Mouse (Mus musculus): ENCODE results near the gene Gjc1. TPM values are rescaled to one million over a fixed set of nuclear protein-coding genes. Genes with fewer than 3 reads are reported as not detected.
A peak's percentile ranks its signal among the peaks of the same experiment; 100 is the strongest.

Gene Gjc1
- polyA plus RNA-seq, 1 experiment from 2014 or later, result 89.6 TPM

- 89% methylated on average over 10 of the region's 10 CpGs for WGBS
- H3K4me1 ChIP-seq, result 0 out of 2 replicates have a peak, but pooled peaks cover 6% of the 10 kb centered on the region
- no peaks in the 10 kb centered on the region for H3K9me3 ChIP-seq
- no peak overlapping the region for H3K27ac ChIP-seq (replicated peaks)
- H3K27me3 ChIP-seq (replicated peaks; ENCODE audit: low read depth, poor library complexity, severe bottlenecking), result 0 out of 2 replicates have a peak, but pooled peaks cover 6% of the 10 kb centered on the region
- H3K4me3 ChIP-seq, result no peak overlapping the region
- no peak for DNase-seq (ENCODE audit: low spot score)
- peaks cover 39% of the 10 kb centered on the region for H3K36me3 ChIP-seq (replicated peaks)
These were observed 14.7 kb upstream of the Gjc1 start for GRCm38 (mm10) chr11:102834219-102834618.

- Histone ChIP-seq H3K9me3 (no peaks in the 10 kb centered on the region; the same call in 1 of the 2 replicates), H3K27ac (replicated peaks) (peak overlapping the region; percentile 41; the same call in 1 of the 2 replicates), H3K36me3 (replicated peaks) (peaks cover 24% of the 10 kb centered on the region), H3K4me1 (0 out of 2 replicates have a peak, but pooled peaks cover 8% of the 10 kb centered on the region), H3K27me3 (replicated peaks; ENCODE audit: low read depth, poor library complexity, severe bottlenecking) (0 out of 2 replicates have a peak, but pooled peaks cover 6% of the 10 kb centered on the region), H3K4me3 (no peak overlapping the region)
- no peak for DNase-seq (ENCODE audit: low spot score)
- WGBS, result 72% methylated on average over 18 of the region's 18 CpGs
These were observed 13.3 kb upstream of the Gjc1 start for GRCm38 (mm10) chr11:102832700-102833297.

GRCm38 (mm10) chr11:102830276-102830675 is 10.8 kb upstream of the Gjc1 start:
- H3K36me3 ChIP-seq (replicated peaks), result no peaks in the 10 kb centered on the region
- no peak for DNase-seq (ENCODE audit: low spot score)
- 0 out of 2 replicates have a peak, but pooled peaks cover 6% of the 10 kb centered on the region for H3K27me3 ChIP-seq (replicated peaks; ENCODE audit: low read depth, poor library complexity, severe bottlenecking)
- 0 out of 2 replicates have a peak, but pooled peaks cover 10% of the 10 kb centered on the region for H3K4me1 ChIP-seq
- no peak overlapping the region for H3K4me3 ChIP-seq
- no peaks in the 10 kb centered on the region; the same call in 1 of the 2 replicates for H3K9me3 ChIP-seq
- no peak overlapping the region for H3K27ac ChIP-seq (replicated peaks)
- WGBS, result 85% methylated on average over 4 of the region's 4 CpGs

- no peak for DNase-seq (ENCODE audit: low spot score)
- Histone ChIP-seq H3K9me3 (no peaks in the 10 kb centered on the region; the same call in 1 of the 2 replicates), H3K27me3 (replicated peaks; ENCODE audit: low read depth, poor library complexity, severe bottlenecking) (0 out of 2 replicates have a peak, but pooled peaks cover 9% of the 10 kb centered on the region), H3K27ac (replicated peaks) (no peak overlapping the region), H3K4me1 (0 out of 2 replicates have a peak, but pooled peaks cover 5% of the 10 kb centered on the region), H3K4me3 (no peak overlapping the region), H3K36me3 (replicated peaks) (no peaks in the 10 kb centered on the region)
- 52% methylated on average over 4 of the region's 4 CpGs for WGBS
These were observed 7.6 kb upstream of the Gjc1 start for GRCm38 (mm10) chr11:102827097-102827496.

- no peak for DNase-seq (ENCODE audit: low spot score)
- Histone ChIP-seq H3K4me3 (no peak overlapping the region), H3K4me1 (0 out of 2 replicates have a peak, but pooled peaks cover 5% of the 10 kb centered on the region), H3K27me3 (replicated peaks; ENCODE audit: low read depth, poor library complexity, severe bottlenecking) (0 out of 2 replicates have a peak, but pooled peaks cover 9% of the 10 kb centered on the region), H3K27ac (replicated peaks) (no peak overlapping the region), H3K9me3 (no peaks in the 10 kb centered on the region; the same call in 1 of the 2 replicates), H3K36me3 (replicated peaks) (no peaks in the 10 kb centered on the region)
- WGBS, result 68% methylated on average over 2 of the region's 2 CpGs
These were observed 7.0 kb upstream of the Gjc1 start for GRCm38 (mm10) chr11:102826476-102826875.

GRCm38 (mm10) chr11:102821231-102821630 is 1.7 kb upstream of the Gjc1 start:
- WGBS, result 57% methylated on average over 6 of the region's 6 CpGs
- H3K27ac ChIP-seq (replicated peaks), result no peak overlapping the region
- H3K9me3 ChIP-seq, result no peaks in the 10 kb centered on the region
- DNase-seq (ENCODE audit: low spot score), result no peak
- 0 out of 2 replicates have a peak, but pooled peaks cover 9% of the 10 kb centered on the region for H3K27me3 ChIP-seq (replicated peaks; ENCODE audit: low read depth, poor library complexity, severe bottlenecking)
- no peak overlapping the region for H3K4me3 ChIP-seq
- peaks cover 28% of the 10 kb centered on the region for H3K4me1 ChIP-seq
- no peaks in the 10 kb centered on the region for H3K36me3 ChIP-seq (replicated peaks)

GRCm38 (mm10) chr11:102820432-102820831 is 932 bp upstream of the Gjc1 start:
- Histone ChIP-seq H3K4me3 (no peak overlapping the region), H3K4me1 (peaks cover 35% of the 10 kb centered on the region), H3K36me3 (replicated peaks) (no peaks in the 10 kb centered on the region), H3K27me3 (replicated peaks; ENCODE audit: low read depth, poor library complexity, severe bottlenecking) (0 out of 2 replicates have a peak, but pooled peaks cover 9% of the 10 kb centered on the region), H3K9me3 (no peaks in the 10 kb centered on the region), H3K27ac (replicated peaks) (no peak overlapping the region)
- WGBS, result 5% methylated on average over 3 of the region's 3 CpGs
- DNase-seq (ENCODE audit: low spot score), result no peak

- WGBS, result 4% methylated on average over 14 of the region's 14 CpGs
- 0 out of 2 replicates have a peak, but pooled peaks cover 8% of the 10 kb centered on the region for H3K27me3 ChIP-seq (replicated peaks; ENCODE audit: low read depth, poor library complexity, severe bottlenecking)
- H3K9me3 ChIP-seq, result no peaks in the 10 kb centered on the region
- no peak for DNase-seq (ENCODE audit: low spot score)
- peak overlapping the region; percentile 100 for H3K27ac ChIP-seq (replicated peaks)
- peak overlapping the region; percentile 94 for H3K4me3 ChIP-seq
- no peaks in the 10 kb centered on the region for H3K36me3 ChIP-seq (replicated peaks)
- H3K4me1 ChIP-seq, result peaks cover 37% of the 10 kb centered on the region
These were observed 384 bp upstream of the Gjc1 start for GRCm38 (mm10) chr11:102819783-102820385.

- Histone ChIP-seq H3K4me3 (peak overlapping the region; percentile 94), H3K9me3 (no peaks in the 10 kb centered on the region), H3K4me1 (peaks cover 44% of the 10 kb centered on the region), H3K36me3 (replicated peaks) (no peaks in the 10 kb centered on the region), H3K27ac (replicated peaks) (peak overlapping the region; percentile 100), H3K27me3 (replicated peaks; ENCODE audit: low read depth, poor library complexity, severe bottlenecking) (0 out of 2 replicates have a peak, but pooled peaks cover 6% of the 10 kb centered on the region)
- WGBS, result under 1% methylated on average over 92 of the region's 92 CpGs
- DNase-seq (ENCODE audit: low spot score), result peak; percentile 76
These were observed 1.1 kb downstream of the Gjc1 start for GRCm38 (mm10) chr11:102818121-102819020.

GRCm38 (mm10) chr11:102814881-102815280 is 4.6 kb downstream of the Gjc1 start:
- Histone ChIP-seq H3K4me3 (no peak overlapping the region), H3K36me3 (replicated peaks) (peaks cover 15% of the 10 kb centered on the region), H3K9me3 (no peaks in the 10 kb centered on the region), H3K27me3 (replicated peaks; ENCODE audit: low read depth, poor library complexity, severe bottlenecking) (no peaks in the 10 kb centered on the region), H3K27ac (replicated peaks) (no peak overlapping the region), H3K4me1 (peaks cover 37% of the 10 kb centered on the region)
- no peak for DNase-seq (ENCODE audit: low spot score)

GRCm38 (mm10) chr11:102810721-102811485 is 8.6 kb downstream of the Gjc1 start:
- Histone ChIP-seq H3K4me3 (no peak overlapping the region), H3K27ac (replicated peaks) (no peak overlapping the region), H3K9me3 (no peaks in the 10 kb centered on the region), H3K36me3 (replicated peaks) (peaks cover 31% of the 10 kb centered on the region), H3K27me3 (replicated peaks; ENCODE audit: low read depth, poor library complexity, severe bottlenecking) (no peaks in the 10 kb centered on the region), H3K4me1 (peaks cover 15% of the 10 kb centered on the region)
- no peak for DNase-seq (ENCODE audit: low spot score)
- 60% methylated on average over 4 of the region's 4 CpGs for WGBS
